Mouse (Mus musculus) lung, adult 2 months (tissue): ENCODE measurements at regions not wholly inside any gene's neighbourhood (a gene's known extent, or its start where the extent isn't known, plus 50 kb on each side); places are given as distances from the start of the nearest gene placed in this dataset.

Experiments
- CTCF ChIP-seq: fragments of 200-500 bp; IDR thresholded peaks from 2 replicates; pipeline ENCODE4 v1.5.1; 2011; ENCODE audit warnings: mild to moderate bottlenecking, low read length, control low read depth; ENCODE audit not compliant: insufficient read depth
- POLR2A ChIP-seq: fragments of 200-500 bp; IDR thresholded peaks from 2 replicates; pipeline ENCODE4 v1.6.1; 2011; ENCODE audit warnings: low read depth, mild to moderate bottlenecking, control low read depth, low read length, borderline replicate concordance; ENCODE audit errors: extremely low read depth

DNA sequence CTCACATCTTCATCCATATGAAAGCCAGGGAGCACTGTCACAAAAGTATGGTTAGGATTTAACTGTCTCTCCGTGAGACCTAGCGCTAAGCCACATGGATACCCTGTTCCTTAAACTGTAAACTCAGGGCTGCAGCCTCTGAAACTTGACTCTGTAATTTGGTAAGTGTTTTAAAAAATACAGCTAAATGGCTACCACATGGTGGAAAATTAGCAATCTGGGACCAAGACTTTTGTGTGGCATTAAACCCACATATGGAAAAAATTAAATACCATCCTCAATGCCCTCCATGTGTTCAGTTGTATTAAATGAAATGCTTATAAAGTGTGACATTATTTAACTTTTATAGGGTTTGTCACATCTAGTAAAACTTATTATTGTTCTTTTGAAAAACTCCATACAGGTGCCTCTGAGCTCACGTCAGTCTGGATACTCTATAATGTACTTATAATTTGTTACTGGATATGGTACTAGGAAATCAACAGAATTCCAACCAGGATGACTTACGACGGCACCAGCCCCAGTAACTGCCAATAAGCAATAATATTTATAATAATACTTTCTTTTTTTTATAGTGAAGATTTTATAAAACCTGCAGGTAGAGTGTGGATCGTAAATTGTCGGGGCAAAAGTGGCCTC lies 131.0 kb upstream of the Frg1 start:
- no peak for TF ChIP-seq POLR2A
- no peak for TF ChIP-seq CTCF
